Mouse (Mus musculus): ENCODE measurements around the gene Nhej1. TPM values are rescaled to one million over a fixed set of nuclear protein-coding genes. Genes with fewer than 3 reads are reported as not detected.

Gene Nhej1
- total RNA-seq, 2 experiments from 2014 or later = 5.3 to 6.1 TPM

- DNase-seq = no peak
These were observed 188.7 kb downstream of the Nhej1 start for GRCm38 (mm10) chr1:74936221-74936830.

- DNase-seq = no peak
These were observed 189.6 kb downstream of the Nhej1 start, which contains the start of gene Cfap65 for GRCm38 (mm10) chr1:74935402-74935801. Gene Cfap65 (minus strand): TSS chr1:74935599.

GRCm38 (mm10) chr1:74927621-74928296 lies 197.2 kb downstream of the Nhej1 start:
- no peak for DNase-seq

- no peak for DNase-seq
These were observed 198.3 kb downstream of the Nhej1 start for GRCm38 (mm10) chr1:74926721-74927120.

- no peak for DNase-seq
These were observed 200.5 kb downstream of the Nhej1 start for GRCm38 (mm10) chr1:74924464-74924863.

Other genes starting within 250 kb of the Nhej1 start
- gene Fev, start 239.8 kb downstream of the Nhej1 start, total RNA-seq (2021) = not detected
- gene Cryba2, start 232.1 kb downstream of the Nhej1 start, total RNA-seq (2021) = not detected
- not detected for gene Cfap65, start 189.6 kb downstream of the Nhej1 start, total RNA-seq (2021)
- under 1 TPM in 1 of 2 experiments, not detected in 1; 0.15 TPM for gene Ihh, start 173.5 kb downstream of the Nhej1 start, total RNA-seq (2021)
- gene Slc23a3, start 8.7 kb upstream of the Nhej1 start, total RNA-seq (2021) = under 1 TPM in 1 of 2 experiments, not detected in 1; 0.13 TPM
- gene Cnppd1, start 17.5 kb upstream of the Nhej1 start, total RNA-seq (2021) = 10 to 100 TPM; 12.9 to 13.3 TPM
- 1 to 10 TPM; 7.8 to 9.7 TPM for gene Retreg2, start 17.6 kb upstream of the Nhej1 start, total RNA-seq (2021)
- 10 to 100 TPM; 12.8 to 16.8 TPM for gene Zfand2b, start 43.4 kb upstream of the Nhej1 start, total RNA-seq (2021)
- 10 to 100 TPM; 23.5 to 31.0 TPM for gene Abcb6, start 55.2 kb upstream of the Nhej1 start, total RNA-seq (2021)
- gene Ankzf1, start 67.0 kb upstream of the Nhej1 start, total RNA-seq (2021) = 1 to 10 TPM; 4.3 to 5.0 TPM
- gene Atg9a, start 67.0 kb upstream of the Nhej1 start, total RNA-seq (2021) = 10 to 100 TPM; 85.5 to 88.1 TPM
- gene Glb1l, start 85.6 kb upstream of the Nhej1 start, total RNA-seq (2021) = 1 to 10 TPM; 1.9 to 2.7 TPM
- gene Stk16, start 85.6 kb upstream of the Nhej1 start, total RNA-seq (2021) = 10 to 100 TPM; 23.1 to 26.0 TPM
- gene Tuba4a, start 94.7 kb upstream of the Nhej1 start, total RNA-seq (2021) = 100 to 1,000 TPM; 749 to 982 TPM
- not detected for gene A630095N17Rik, start 106.9 kb upstream of the Nhej1 start, total RNA-seq (2021)
- gene Dnajb2, start 111.2 kb upstream of the Nhej1 start, total RNA-seq (2021) = 10 to 100 TPM; 58.4 to 60.9 TPM
- not detected for gene Ptprn, start 139.3 kb upstream of the Nhej1 start, total RNA-seq (2021)
- not detected for gene Resp18, start 153.2 kb upstream of the Nhej1 start, total RNA-seq (2021)
- 10 to 100 TPM; 46.1 to 51.4 TPM for gene Dnpep, start 192.8 kb upstream of the Nhej1 start, total RNA-seq (2021)
- 1,000 to 10,000 TPM; 1,914 to 2,104 TPM for gene Des, start 235.1 kb upstream of the Nhej1 start, total RNA-seq (2021)

All from gastrocnemius, postnatal 25 days (tissue).